Mouse (Mus musculus) frontal cortex, postnatal 36 days (tissue): ENCODE measurements around the gene Gm21739.
"Not testable (repeated sequence)": the region's sequence is repeated elsewhere in the genome, so short reads cannot be mapped to it uniquely, and the experiment has no call there.

Experiments used
- DNase-seq, 2 experiments: peaks; one replicate each; pipeline ENCODE4 v3.0.0; 2022; ENCODE audit warnings: low spot score in 2 of 2

The Gm21739 gene

DNA sequence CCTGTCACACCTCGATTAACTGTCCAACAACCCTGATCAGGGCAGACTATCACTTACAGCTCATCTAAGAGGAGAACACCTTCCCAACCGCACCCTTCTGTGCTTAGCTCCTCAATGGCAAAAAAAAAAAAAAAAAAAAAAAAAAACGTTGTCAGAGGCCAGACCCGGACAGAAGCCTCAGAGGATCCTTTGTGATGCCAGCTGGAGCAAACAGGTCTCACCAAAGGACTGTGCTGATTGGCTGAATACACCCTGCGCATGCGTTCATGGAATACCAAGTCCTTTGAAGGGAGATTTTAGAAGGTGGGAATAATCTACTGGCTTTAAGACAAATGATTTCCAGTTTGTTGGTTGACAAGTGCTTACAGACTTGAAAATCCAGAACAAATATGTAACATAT lies at the start of gene Gm21739:
TSS of gene Gm21739 (minus strand) at position 101 of the 400 bp plus-strand sequence.
- not testable (repeated sequence) for DNase-seq
